Mouse (Mus musculus) olfactory bulb, adult 2 months (tissue): Measurements from ENCODE around the gene Gadd45b.

ENCODE experiments used
- CTCF ChIP-seq: fragments of 200-500 bp; IDR thresholded peaks from 2 replicates; pipeline ENCODE4 v1.5.1; 2012; ENCODE audit warnings: low read depth, mild to moderate bottlenecking, low read length, moderate library complexity; ENCODE audit not compliant: insufficient read depth
- POLR2A ChIP-seq: fragments of 200-500 bp; IDR thresholded peaks from 2 replicates; pipeline ENCODE4 v1.6.1; 2012; ENCODE audit warnings: mild to moderate bottlenecking, low read depth, low read length, moderate library complexity; ENCODE audit not compliant: insufficient read depth

DNA sequence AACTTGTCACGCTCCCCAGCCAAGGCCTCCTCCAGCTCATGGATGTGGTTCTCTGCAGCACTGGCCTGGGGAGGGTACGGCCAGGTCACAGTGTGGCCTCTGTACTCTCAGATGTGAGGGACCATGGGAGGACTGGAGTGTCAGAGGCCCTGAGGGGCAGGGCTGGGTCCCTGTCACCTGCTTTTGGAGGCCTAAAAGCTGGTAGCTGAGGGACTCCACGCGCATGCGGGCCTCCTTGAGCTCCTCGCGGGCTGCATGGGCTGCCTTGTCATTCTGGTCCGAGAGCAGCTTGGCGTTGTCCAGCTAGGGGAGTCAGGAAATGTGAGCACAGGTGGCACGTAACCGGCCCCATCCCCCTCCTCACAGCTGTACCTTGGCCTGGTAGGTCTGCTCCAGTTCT lies 25.2 kb upstream of the Gadd45b start:
- TF ChIP-seq CTCF (no peak), POLR2A (no peak)
